Mouse (Mus musculus) heart, adult 2 months (tissue): ENCODE results near the gene Lmo4.

ENCODE experiments used
- CTCF ChIP-seq: fragments of 200-600 bp; IDR thresholded peaks from 2 replicates; pipeline ENCODE4 v1.8.1; 2022; ENCODE audit warnings: antibody characterized with exemption, mild to moderate bottlenecking, moderate library complexity
- EP300 ChIP-seq: fragments of 200-500 bp; IDR thresholded peaks from 2 replicates; pipeline ENCODE4 v1.6.1; 2011; ENCODE audit warnings: low read depth, low read length, control low read depth; ENCODE audit not compliant: insufficient read depth
- POLR2A ChIP-seq: fragments of 200-500 bp; IDR thresholded peaks from 2 replicates; pipeline ENCODE4 v1.6.1; 2011; ENCODE audit warnings: mild to moderate bottlenecking, low read depth, low read length, control low read depth; ENCODE audit not compliant: insufficient read depth

DNA sequence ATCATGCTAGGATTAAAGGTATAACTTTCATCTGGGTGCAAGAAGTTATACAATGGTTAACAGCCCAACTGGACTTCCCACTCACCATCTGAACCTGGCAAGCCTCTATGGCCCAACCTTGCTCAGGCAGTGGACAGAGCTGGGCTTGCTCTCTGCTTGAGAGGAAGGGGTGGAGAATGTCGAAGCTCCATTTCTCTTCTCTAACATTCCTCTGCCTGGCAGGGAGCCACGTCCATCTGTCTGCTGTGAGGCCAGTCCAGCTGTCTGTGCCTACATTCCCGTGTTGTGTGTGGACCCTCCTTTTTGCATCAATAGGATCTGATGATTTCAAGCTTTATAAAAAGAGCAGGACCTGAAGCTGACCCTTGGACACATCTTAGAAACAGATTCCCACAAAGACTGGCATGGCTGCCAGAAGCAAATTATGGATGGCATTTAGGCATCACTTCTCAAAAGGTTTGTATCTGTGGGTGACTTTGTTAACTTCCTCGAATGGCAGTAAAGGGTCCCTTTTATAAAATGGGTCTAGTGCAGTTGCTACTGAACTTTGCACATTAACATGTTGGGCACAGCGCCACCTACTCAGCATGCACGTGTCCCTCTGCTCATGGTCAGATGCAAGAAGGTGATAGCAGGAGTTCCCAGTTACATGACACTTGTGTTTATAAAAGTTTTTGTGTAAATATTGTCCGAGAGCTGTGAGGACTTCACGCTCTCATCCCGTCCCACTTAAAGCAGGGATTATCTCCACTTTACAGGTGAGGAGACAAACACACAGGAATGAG is 20.6 kb upstream of the Lmo4 start:
- no peak for TF ChIP-seq CTCF
- no peak for TF ChIP-seq EP300
- no peak for TF ChIP-seq POLR2A
